Mouse (Mus musculus): ENCODE results near the gene Neurl1a.

The Neurl1a gene

GRCm38 (mm10) chr19:47216766-47217165 is 38.1 kb downstream of the Neurl1a start:
- no peak for DNase-seq

- no peak for DNase-seq
Measured at GRCm38 (mm10) chr19:47219622-47220021, 41.0 kb downstream of the Neurl1a start.

GRCm38 (mm10) chr19:47220232-47220631 is 41.6 kb downstream of the Neurl1a start:
- no peak for DNase-seq

GRCm38 (mm10) chr19:47221006-47221405 is 42.4 kb downstream of the Neurl1a start:
- no peak for DNase-seq

GRCm38 (mm10) chr19:47221500-47222153 is 43.0 kb downstream of the Neurl1a start:
- DNase-seq: peak; percentile 41 to 44

GRCm38 (mm10) chr19:47222154-47222840 is 43.7 kb downstream of the Neurl1a start:
- peak; percentile 74 to 75 for DNase-seq

- peak in 1 of 2 experiments; percentile 41 for DNase-seq
Measured at GRCm38 (mm10) chr19:47222841-47223557, 44.4 kb downstream of the Neurl1a start.

GRCm38 (mm10) chr19:47224743-47225142 is 46.1 kb downstream of the Neurl1a start:
- no peak for DNase-seq

GRCm38 (mm10) chr19:47225791-47226190 is 47.2 kb downstream of the Neurl1a start:
- peak; percentile 36 to 52 for DNase-seq

GRCm38 (mm10) chr19:47228725-47229252 is 50.2 kb downstream of the Neurl1a start:
- DNase-seq: peak; percentile 72 to 75

GRCm38 (mm10) chr19:47229461-47229860 is 50.8 kb downstream of the Neurl1a start:
- DNase-seq: peak; percentile 70 to 75

- DNase-seq: no peak
Measured at GRCm38 (mm10) chr19:47230082-47230481, 51.5 kb downstream of the Neurl1a start.

- DNase-seq: no peak
Measured at GRCm38 (mm10) chr19:47230682-47231081, 52.1 kb downstream of the Neurl1a start.

- no peak for DNase-seq
Measured at GRCm38 (mm10) chr19:47231389-47231788, 52.8 kb downstream of the Neurl1a start.

- no peak for DNase-seq
Measured at GRCm38 (mm10) chr19:47232077-47232865, 53.7 kb downstream of the Neurl1a start.

- peak in 1 of 2 experiments; percentile 14 for DNase-seq
Measured at GRCm38 (mm10) chr19:47233087-47233486, 54.5 kb downstream of the Neurl1a start.

GRCm38 (mm10) chr19:47240076-47240475 is 61.5 kb downstream of the Neurl1a start:
- no peak for DNase-seq

- no peak for DNase-seq
Measured at GRCm38 (mm10) chr19:47240957-47241356, 62.3 kb downstream of the Neurl1a start.

GRCm38 (mm10) chr19:47242227-47242626 is 63.6 kb downstream of the Neurl1a start:
- no peak for DNase-seq

GRCm38 (mm10) chr19:47245512-47245911 is 66.9 kb downstream of the Neurl1a start:
- no peak for DNase-seq

GRCm38 (mm10) chr19:47247791-47248190 is 69.2 kb downstream of the Neurl1a start:
- DNase-seq: no peak

GRCm38 (mm10) chr19:47248296-47248695 is 69.7 kb downstream of the Neurl1a start:
- no peak for DNase-seq
